In genomic region chr9:94669791-94670577, GRCm38 (mm10) we compare ENCODE assay signal across 8 mouse cellular contexts. TPM values are rescaled to one million over a fixed set of nuclear protein-coding genes. Genes with fewer than 3 reads are reported as not detected.
DNase-seq lines count a peak whose midpoint lies in the region; ATAC-seq and TF ChIP-seq lines count a peak whose summit lies in the region.

Slc9a9 (plus strand) TSS chr9:94669909.

- no peaks in the 10 kb centered on the region for H3K36me3 ChIP-seq in liver, adult 2 months (ENCODE audit: control insufficient read depth, insufficient read depth, low read length)
- H3K36me3 ChIP-seq in intestine, embryonic 14.5 days (ENCODE audit: control insufficient read depth, insufficient read depth, low read length) = no peaks in the 10 kb centered on the region
- no peaks in the 10 kb centered on the region for H3K36me3 ChIP-seq in midbrain, embryonic 10.5 days
- no peaks in the 10 kb centered on the region for H3K36me3 ChIP-seq in splenic B cell, adult 2 months (ENCODE audit: control insufficient read depth, insufficient read depth, low read length, poor library complexity, severe bottlenecking)

- H3K4me1 ChIP-seq in liver, adult 2 months (ENCODE audit: control insufficient read depth, insufficient read depth, low read length) = no peaks in the 10 kb centered on the region; the same call in 1 of the 2 replicates
- no peaks in the 10 kb centered on the region for H3K4me1 ChIP-seq in intestine, embryonic 14.5 days (replicated peaks; ENCODE audit: control insufficient read depth, insufficient read depth, low read length)
- peaks cover 18% of the 10 kb centered on the region for H3K4me1 ChIP-seq in midbrain, embryonic 10.5 days

- no peaks in the 10 kb centered on the region for H3K9me3 ChIP-seq in intestine, embryonic 14.5 days (ENCODE audit: control insufficient read depth, low read length)
- no peaks in the 10 kb centered on the region for H3K9me3 ChIP-seq in midbrain, embryonic 10.5 days (replicated peaks)

- H3K4me3 ChIP-seq in liver, adult 2 months (ENCODE audit: insufficient read depth, low read depth, low read length) = peak within 1 kb of the TSS; percentile 54
- peak within 1 kb of the TSS; percentile 48 for H3K4me3 ChIP-seq in intestine, embryonic 14.5 days (ENCODE audit: low read depth, low read length)
- H3K4me3 ChIP-seq in midbrain, embryonic 10.5 days = peak within 1 kb of the TSS; percentile 55

- H3K4me2 ChIP-seq in intestine, embryonic 14.5 days (ENCODE audit: low read length) = peak within 1 kb of the TSS; percentile 94

- peak; percentile 12 for DNase-seq in liver, adult 2 months (ENCODE audit: extremely low read depth, low read depth, low spot score)
- no peak for DNase-seq in liver
- peak; percentile 14 for DNase-seq in gastrocnemius, adult 18-20 months (ENCODE audit: low spot score)
- DNase-seq in intestine, embryonic 14.5 days (ENCODE audit: low spot score) = peak; percentile 72
- DNase-seq in left cerebral cortex, postnatal 4 days = peak; percentile 50
- DNase-seq in midbrain, embryonic 10.5 days (ENCODE audit: low spot score) = peak; percentile 54
- peak; percentile 48 for DNase-seq in splenic B cell, adult 2 months (ENCODE audit: low read depth, low spot score)

- no peaks in the 10 kb centered on the region for H3K27me3 ChIP-seq in liver, adult 2 months (ENCODE audit: control insufficient read depth, insufficient read depth, low read length)
- H3K27me3 ChIP-seq in intestine, embryonic 14.5 days (replicated peaks; ENCODE audit: control insufficient read depth, insufficient read depth, low read length) = no peaks in the 10 kb centered on the region
- H3K27me3 ChIP-seq in midbrain, embryonic 10.5 days (ENCODE audit: low read depth, poor library complexity, severe bottlenecking) = peaks cover 4% of the 10 kb centered on the region; the same call in 1 of the 2 replicates
- H3K27me3 ChIP-seq in splenic B cell, adult 2 months (ENCODE audit: control insufficient read depth, insufficient read depth, low read length, poor library complexity, severe bottlenecking) = no peaks in the 10 kb centered on the region

- peak within 1 kb of the TSS; percentile 54 for H3K27ac ChIP-seq in liver, adult 2 months (replicated peaks; ENCODE audit: insufficient read depth, low read depth, low read length)
- H3K27ac ChIP-seq in intestine, embryonic 14.5 days (ENCODE audit: low read depth) = no peak within 1 kb of the TSS
- peak within 1 kb of the TSS; percentile 52 for H3K27ac ChIP-seq in midbrain, embryonic 10.5 days (replicated peaks)

- intact Hi-C loops in left cerebral cortex, postnatal 4 days (cut with DNase I) = no loop called here

- no peak for TF ChIP-seq POLR2A in liver, adult 2 months (IDR thresholded peaks at IDR 0.05; ENCODE audit: extremely low read depth, insufficient read depth, low read length)

- peak within 1 kb of the TSS; percentile 63 for H3K9ac ChIP-seq in liver, adult 2 months (ENCODE audit: low read depth, low read length)
- H3K9ac ChIP-seq in intestine, embryonic 14.5 days (ENCODE audit: low read length) = peak within 1 kb of the TSS; percentile 42

- TF ChIP-seq CTCF in liver, adult 2 months (IDR thresholded peaks at IDR 0.05; ENCODE audit: low read depth, low read length) = no peak

- 4% methylated on average over 23 of the region's 23 CpGs for WGBS in liver, adult 2 months
- WGBS in intestine, embryonic 14.5 days = under 1% methylated on average over 23 of the region's 23 CpGs
- WGBS in midbrain, embryonic 10.5 days = 4% methylated on average over 23 of the region's 23 CpGs

- ATAC-seq in common myeloid progenitor, adult 5-6 weeks (replicated peaks; ENCODE audit: low read depth, poor library complexity, severe bottlenecking) = peak; percentile 83
- peak; percentile 27; the same call in 1 of the 2 replicates for ATAC-seq in intestine, embryonic 14.5 days (replicated peaks; ENCODE audit: low FRiP score, low TSS enrichment, low read depth)

- H3K79me2 ChIP-seq in liver, adult 2 months (ENCODE audit: control insufficient read depth, insufficient read depth, low read length) = no peaks in the 10 kb centered on the region

RNA-seq across cellular contexts. Expression of gene Slc9a9, which starts in this region (rescaled TPM):
- 5.9 and 6.0 TPM in 2 replicates for total RNA-seq in liver, adult 2 months (2014; rRNA removed)
- 1.1 and 1.7 TPM in 2 replicates for polyA plus RNA-seq in liver, adult 2 months (2012; rRNA removed)
- total RNA-seq in common myeloid progenitor, adult 5-6 weeks (2017) = 13.7 and 15.9 TPM in 2 replicates
- total RNA-seq in gastrocnemius, adult 18-20 months (2021) = 1 to 10 TPM; 1.6 to 2.5 TPM
- polyA plus RNA-seq in intestine, embryonic 14.5 days (2014; fragmentation: Nextera tagmentation; extraction: Ambion mirVana) = 2.9 TPM in 2 replicates
- total RNA-seq in left cerebral cortex, postnatal 4 days (2021) = 10 to 100 TPM; 11.0 to 11.9 TPM
- 1.9 and 2.3 TPM in 2 replicates for polyA plus RNA-seq in midbrain, embryonic 10.5 days (2016; fragmentation: Nextera tagmentation; extraction: Ambion mirVana)
